Mouse (Mus musculus): ENCODE data around the gene Socs3. TPM values are rescaled to one million over a fixed set of nuclear protein-coding genes. Genes with fewer than 3 reads are reported as not detected.

The Socs3 gene
- polyA plus RNA-seq, 1 experiment from 2014 or later = 11.7 TPM

DNA sequence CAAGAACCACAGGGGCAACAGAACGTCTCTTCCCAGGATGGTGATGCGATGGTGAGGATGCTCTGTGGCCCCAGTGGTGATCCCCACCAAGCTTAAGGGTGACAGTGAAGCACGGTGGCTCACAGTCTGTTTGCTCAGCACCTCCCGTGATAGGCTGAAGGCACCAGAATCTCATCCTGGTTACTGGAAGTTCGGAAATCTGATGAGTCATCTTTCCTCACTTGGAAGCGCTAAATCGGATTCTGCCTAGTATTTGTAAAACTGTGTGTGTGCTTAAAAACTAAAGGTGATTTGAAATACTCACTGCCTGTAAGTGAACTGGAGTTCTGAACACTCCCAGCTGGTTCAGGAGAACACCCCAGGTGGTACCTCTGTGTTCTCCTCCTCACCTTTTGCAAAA is 13.9 kb upstream of the Socs3 start:
- ATAC-seq (replicated peaks; ENCODE audit: low FRiP score, low read depth) (no peak), DNase-seq (ENCODE audit: low spot score) (no peak)
- H3K9ac ChIP-seq (ENCODE audit: low read depth, low read length) = no peak overlapping the region
- H3K4me2 ChIP-seq (ENCODE audit: low read length) = no peak overlapping the region
- H3K4me1 ChIP-seq (replicated peaks; ENCODE audit: insufficient read depth, low read length) = peaks cover 12% of the 10 kb centered on the region; the same call in 1 of the 2 replicates
- 65% methylated on average over 7 of the region's 7 CpGs for WGBS
- no peaks in the 10 kb centered on the region for H3K36me3 ChIP-seq (ENCODE audit: insufficient read depth, low read length)
- H3K27me3 ChIP-seq (ENCODE audit: insufficient read depth, low read length) = no peaks in the 10 kb centered on the region
- no peak for TF ChIP-seq CTCF (IDR thresholded peaks at IDR 0.05; ENCODE audit: low read depth)
- no peak overlapping the region for H3K4me3 ChIP-seq (replicated peaks; ENCODE audit: low read depth, low read length)
- no peaks in the 10 kb centered on the region for H3K9me3 ChIP-seq (replicated peaks; ENCODE audit: low read length)
- H3K27ac ChIP-seq = no peak overlapping the region

DNA sequence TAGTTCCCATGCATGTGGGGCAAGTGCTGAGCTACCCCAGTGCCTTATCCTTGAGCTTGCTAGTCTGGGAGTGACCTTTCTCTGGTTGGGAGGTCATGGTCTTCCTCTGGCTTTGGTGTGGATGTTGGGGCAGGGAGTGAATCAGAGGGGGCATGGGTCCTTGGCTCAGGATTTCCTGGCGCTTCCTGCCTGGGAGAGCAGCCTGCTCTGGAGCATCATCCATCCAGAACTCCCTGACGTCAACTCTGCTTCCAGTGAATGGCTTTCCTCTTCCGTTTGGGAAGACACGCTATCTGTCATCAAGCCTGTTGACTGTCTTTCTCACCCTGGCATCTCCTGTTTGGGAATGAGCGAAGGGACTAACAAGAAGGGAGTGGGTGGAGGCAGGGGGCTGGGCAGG is 12.6 kb upstream of the Socs3 start:
- H3K4me2 ChIP-seq (ENCODE audit: low read length) = no peak overlapping the region
- H3K4me3 ChIP-seq (replicated peaks; ENCODE audit: low read depth, low read length) = no peak overlapping the region
- H3K4me1 ChIP-seq (replicated peaks; ENCODE audit: insufficient read depth, low read length) = 0 out of 2 replicates have a peak, but pooled peaks cover 2% of the 10 kb centered on the region
- H3K27me3 ChIP-seq (ENCODE audit: insufficient read depth, low read length) = no peaks in the 10 kb centered on the region
- H3K9me3 ChIP-seq (replicated peaks; ENCODE audit: low read length) = no peaks in the 10 kb centered on the region
- TF ChIP-seq CTCF (IDR thresholded peaks at IDR 0.05; ENCODE audit: low read depth) = no peak
- H3K36me3 ChIP-seq (ENCODE audit: insufficient read depth, low read length) = no peaks in the 10 kb centered on the region
- DNase-seq (ENCODE audit: low spot score) (no peak), ATAC-seq (replicated peaks; ENCODE audit: low FRiP score, low read depth) (no peak)
- no peak overlapping the region for H3K27ac ChIP-seq
- no peak overlapping the region for H3K9ac ChIP-seq (ENCODE audit: low read depth, low read length)
- 64% methylated on average over 5 of the region's 5 CpGs for WGBS

GRCm38 (mm10) chr11:117979388-117979787 is 9.5 kb upstream of the Socs3 start:
- no peak overlapping the region; the same call in 1 of the 2 replicates for H3K9ac ChIP-seq (ENCODE audit: low read depth, low read length)
- H3K36me3 ChIP-seq (ENCODE audit: insufficient read depth, low read length) = no peaks in the 10 kb centered on the region
- H3K4me1 ChIP-seq (replicated peaks; ENCODE audit: insufficient read depth, low read length) = peaks cover 19% of the 10 kb centered on the region
- H3K4me3 ChIP-seq (replicated peaks; ENCODE audit: low read depth, low read length) = no peak overlapping the region
- H3K4me2 ChIP-seq (ENCODE audit: low read length) = no peak overlapping the region
- H3K9me3 ChIP-seq (replicated peaks; ENCODE audit: low read length) = no peaks in the 10 kb centered on the region
- no peaks in the 10 kb centered on the region for H3K27me3 ChIP-seq (ENCODE audit: insufficient read depth, low read length)
- WGBS = 68% methylated on average over 7 of the region's 7 CpGs
- no peak for DNase-seq (ENCODE audit: low spot score)
- H3K27ac ChIP-seq = no peak overlapping the region
- no peak for ATAC-seq (replicated peaks; ENCODE audit: low FRiP score, low read depth)
- no peak for TF ChIP-seq CTCF (IDR thresholded peaks at IDR 0.05; ENCODE audit: low read depth)

DNA sequence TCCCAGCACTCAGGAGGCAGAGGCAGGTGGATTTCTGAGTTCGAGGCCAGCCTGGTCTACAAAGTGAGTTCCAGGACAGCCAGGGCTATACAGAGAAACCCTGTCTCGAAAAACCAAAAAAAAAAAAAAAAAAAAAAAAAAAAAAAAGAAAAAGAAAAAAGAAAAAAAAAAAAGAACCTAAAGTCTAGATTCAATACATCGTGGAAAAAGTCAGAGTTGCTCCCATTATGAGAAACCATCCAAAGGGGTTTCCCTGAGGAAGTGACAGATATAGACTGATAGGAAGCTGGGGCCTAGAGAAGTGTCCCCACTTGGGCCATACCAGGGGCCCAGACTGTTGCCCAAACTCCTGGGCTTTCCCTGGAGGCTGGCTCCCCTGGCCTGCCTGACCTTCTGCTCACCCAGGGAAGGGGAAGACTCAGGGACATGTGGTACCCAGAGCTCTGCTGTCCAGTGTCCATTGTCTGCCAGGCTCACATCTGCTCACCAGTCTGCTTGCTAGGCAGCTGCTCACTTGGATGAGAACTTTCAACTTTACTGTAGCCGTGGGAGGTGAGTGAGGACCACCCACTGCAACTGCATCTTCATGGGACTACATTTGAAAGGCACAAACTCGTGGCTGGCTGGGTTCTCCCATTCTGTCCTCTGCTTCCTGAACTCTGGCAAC is 8.0 kb upstream of the Socs3 start:
- H3K4me1 ChIP-seq (replicated peaks; ENCODE audit: insufficient read depth, low read length) = peaks cover 19% of the 10 kb centered on the region
- no peak for ATAC-seq (replicated peaks; ENCODE audit: low FRiP score, low read depth)
- TF ChIP-seq CTCF (IDR thresholded peaks at IDR 0.05; ENCODE audit: low read depth) = no peak

DNA sequence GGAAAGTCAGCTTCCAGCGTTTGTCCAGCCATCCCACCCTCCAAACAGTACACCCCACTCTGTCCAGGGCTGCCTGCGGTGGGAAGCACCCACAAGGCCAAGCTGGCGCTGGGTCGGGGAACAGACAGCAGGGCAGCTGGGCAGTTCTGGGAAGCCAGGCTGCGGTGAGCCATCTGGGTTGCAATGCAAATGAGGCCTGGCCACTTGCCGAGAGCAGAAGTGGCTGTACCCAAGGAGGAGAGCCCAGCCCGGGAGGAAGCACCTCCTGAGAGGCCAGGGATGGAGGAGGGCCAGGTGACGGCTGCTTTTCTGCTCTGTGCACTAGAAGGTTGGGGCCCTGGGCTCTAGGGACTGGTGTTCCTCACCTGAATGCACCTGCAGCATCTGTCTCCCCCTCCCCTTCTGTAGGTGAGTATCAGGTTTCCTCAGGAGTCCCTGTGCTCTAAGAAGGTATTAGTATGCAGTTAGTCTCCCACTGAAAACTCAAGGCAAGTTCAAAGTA is 6.3 kb upstream of the Socs3 start:
- peak overlapping the region; percentile 77 for H3K27ac ChIP-seq
- no peaks in the 10 kb centered on the region for H3K36me3 ChIP-seq (ENCODE audit: insufficient read depth, low read length)
- peaks cover 19% of the 10 kb centered on the region for H3K4me1 ChIP-seq (replicated peaks; ENCODE audit: insufficient read depth, low read length)
- no peaks in the 10 kb centered on the region for H3K9me3 ChIP-seq (replicated peaks; ENCODE audit: low read length)
- H3K27me3 ChIP-seq (ENCODE audit: insufficient read depth, low read length) = no peaks in the 10 kb centered on the region
- no peak overlapping the region for H3K9ac ChIP-seq (ENCODE audit: low read depth, low read length)
- H3K4me2 ChIP-seq (ENCODE audit: low read length) = peak overlapping the region; percentile 8; the same call in 1 of the 2 replicates
- TF ChIP-seq CTCF (IDR thresholded peaks at IDR 0.05; ENCODE audit: low read depth) = no peak
- peak; percentile 70 for ATAC-seq (replicated peaks; ENCODE audit: low FRiP score, low read depth)
- WGBS = 20% methylated on average over 8 of the region's 8 CpGs
- DNase-seq (ENCODE audit: low spot score) = peak; percentile 49
- H3K4me3 ChIP-seq (replicated peaks; ENCODE audit: low read depth, low read length) = no peak overlapping the region

More for the DNA sequence above, 8.0 kb upstream of the Socs3 start:
- no peak overlapping the region for H3K27ac ChIP-seq
- H3K4me2 ChIP-seq (ENCODE audit: low read length) = no peak overlapping the region
- no peak for DNase-seq (ENCODE audit: low spot score)
- no peaks in the 10 kb centered on the region for H3K9me3 ChIP-seq (replicated peaks; ENCODE audit: low read length)
- H3K27me3 ChIP-seq (ENCODE audit: insufficient read depth, low read length) = no peaks in the 10 kb centered on the region
- 56% methylated on average over 4 of the region's 5 CpGs for WGBS
- no peak overlapping the region for H3K4me3 ChIP-seq (replicated peaks; ENCODE audit: low read depth, low read length)
- no peaks in the 10 kb centered on the region for H3K36me3 ChIP-seq (ENCODE audit: insufficient read depth, low read length)
- no peak overlapping the region for H3K9ac ChIP-seq (ENCODE audit: low read depth, low read length)

DNA sequence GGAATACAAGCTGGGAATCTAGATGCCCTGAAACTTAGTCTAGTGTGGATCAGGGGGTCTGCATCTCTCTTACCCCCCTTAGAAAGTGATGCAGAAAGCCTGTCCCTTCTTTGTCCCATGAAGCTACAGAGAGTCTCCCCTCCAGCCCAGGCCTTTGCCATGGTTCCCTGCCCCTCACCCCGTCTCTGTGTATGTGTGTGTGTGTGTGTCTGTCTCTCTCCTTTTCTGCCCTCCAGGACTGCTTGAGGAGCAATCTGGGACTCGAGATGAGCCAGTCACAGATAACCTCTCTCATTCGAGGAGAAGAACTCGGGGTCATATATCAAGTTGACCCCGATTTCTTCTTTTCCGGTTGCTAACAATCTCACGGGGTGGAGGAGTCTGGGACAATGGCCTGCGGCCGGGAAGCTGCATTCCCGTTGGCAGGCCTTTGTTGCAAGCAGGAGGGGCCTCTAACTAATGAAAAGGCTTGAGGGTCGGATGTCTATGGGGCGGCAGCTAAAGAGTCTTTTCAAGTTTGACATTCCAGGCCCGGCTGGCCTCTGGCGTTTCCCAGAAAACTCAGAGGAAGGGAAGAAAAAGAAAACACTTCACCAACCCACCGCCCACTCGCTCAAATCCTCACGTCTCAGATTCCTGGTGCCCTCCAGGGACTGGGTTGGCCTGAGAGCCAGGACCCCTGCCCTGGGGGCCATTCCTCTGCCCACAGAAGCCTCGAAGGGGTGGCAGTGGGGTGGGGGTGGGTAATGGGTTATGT is 5.5 kb upstream of the Socs3 start:
- H3K4me1 ChIP-seq (replicated peaks; ENCODE audit: insufficient read depth, low read length) = peaks cover 19% of the 10 kb centered on the region
- H3K4me2 ChIP-seq (ENCODE audit: low read length) = no peak overlapping the region; the same call in 1 of the 2 replicates
- ATAC-seq (replicated peaks; ENCODE audit: low FRiP score, low read depth) (no peak), DNase-seq (ENCODE audit: low spot score) (peak; percentile 80)
- no peak overlapping the region for H3K9ac ChIP-seq (ENCODE audit: low read depth, low read length)
- peak overlapping the region; percentile 77 for H3K27ac ChIP-seq
- H3K36me3 ChIP-seq (ENCODE audit: insufficient read depth, low read length) = no peaks in the 10 kb centered on the region
- WGBS = 9% methylated on average over 18 of the region's 18 CpGs
- no peaks in the 10 kb centered on the region for H3K27me3 ChIP-seq (ENCODE audit: insufficient read depth, low read length)
- H3K4me3 ChIP-seq (replicated peaks; ENCODE audit: low read depth, low read length) = no peak overlapping the region
- no peak for TF ChIP-seq CTCF (IDR thresholded peaks at IDR 0.05; ENCODE audit: low read depth)
- H3K9me3 ChIP-seq (replicated peaks; ENCODE audit: low read length) = no peaks in the 10 kb centered on the region

Data from kidney, postnatal 0 days (tissue).